Mouse (Mus musculus): ENCODE data around the gene Clec12b.

The Clec12b gene

DNA sequence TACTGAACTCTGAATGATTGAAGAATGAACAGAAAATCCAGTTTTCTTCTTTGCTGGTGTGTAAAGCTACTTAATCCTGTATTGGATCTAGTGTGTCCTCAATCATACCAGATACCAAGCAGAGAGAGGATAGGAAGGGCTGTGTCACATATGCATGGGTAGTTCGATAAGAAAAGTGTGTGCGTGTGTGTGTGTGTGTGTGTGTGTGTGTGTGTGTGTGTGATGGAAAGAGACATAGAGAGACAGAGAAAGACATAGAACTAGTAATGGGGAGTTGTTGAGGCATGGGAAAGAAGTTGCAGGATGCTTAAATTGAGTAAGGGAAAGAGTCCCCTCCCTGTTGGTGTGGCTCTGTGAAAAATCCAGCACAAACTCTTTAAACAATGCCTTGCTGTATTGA, at the start of gene Clec12b:
Clec12b (minus strand) TSS at position 101 of the 400 bp plus-strand sequence.
- H3K27me3 ChIP-seq (ENCODE audit: control insufficient read depth, insufficient read depth, low read length, poor library complexity, severe bottlenecking): no peaks in the 10 kb centered on the region; the same call in 1 of the 2 replicates
- DNase-seq (ENCODE audit: low read depth, low spot score): no peak

DNA sequence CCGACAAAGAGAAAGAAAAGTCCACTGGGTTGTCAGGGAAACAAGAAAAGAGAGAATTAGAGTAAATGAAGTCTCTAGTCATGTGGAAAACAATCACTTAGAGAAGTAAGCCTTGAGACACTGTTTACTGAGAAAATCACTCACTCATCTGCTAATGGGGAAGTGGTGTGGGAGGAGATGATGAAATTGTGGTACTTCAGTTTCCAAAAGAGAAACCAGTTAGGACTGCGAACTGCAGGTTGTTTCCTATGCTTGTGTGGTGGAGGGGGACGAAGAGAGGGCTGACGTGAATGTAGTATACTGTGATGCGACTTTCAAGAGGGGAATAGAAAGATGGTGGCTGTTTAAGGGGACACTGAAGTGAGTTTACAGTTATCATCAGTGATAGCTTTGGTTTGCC, 48.6 kb upstream of the Clec12b start:
- H3K36me3 ChIP-seq (ENCODE audit: control insufficient read depth, insufficient read depth, low read length, poor library complexity, severe bottlenecking): no peaks in the 10 kb centered on the region
- no peaks in the 10 kb centered on the region for H3K27me3 ChIP-seq (ENCODE audit: control insufficient read depth, insufficient read depth, low read length, poor library complexity, severe bottlenecking)
- peak; percentile 86 for DNase-seq (ENCODE audit: low read depth, low spot score)

More for the DNA sequence above, at the start of gene Clec12b:
- H3K36me3 ChIP-seq (ENCODE audit: control insufficient read depth, insufficient read depth, low read length, poor library complexity, severe bottlenecking): no peaks in the 10 kb centered on the region

DNA sequence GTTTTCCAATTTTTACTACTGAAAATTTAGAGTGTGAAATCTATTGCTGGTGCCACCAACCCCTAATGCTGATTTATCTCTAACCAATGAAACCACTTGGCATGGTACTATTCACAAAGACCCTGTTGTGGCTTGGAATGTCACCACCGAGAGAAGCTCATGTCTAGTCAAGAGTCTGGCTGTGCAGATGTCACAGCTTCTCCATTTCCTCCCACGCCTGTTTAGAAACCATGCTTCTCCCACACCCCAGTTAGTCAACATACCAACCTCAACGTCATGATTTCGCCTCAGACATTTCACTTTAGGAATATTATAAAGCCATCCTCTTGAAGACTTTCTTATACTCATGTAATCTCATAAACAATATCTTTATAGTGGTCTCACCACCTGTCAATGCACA, 41.6 kb upstream of the Clec12b start:
- Histone ChIP-seq H3K27me3 (ENCODE audit: control insufficient read depth, insufficient read depth, low read length, poor library complexity, severe bottlenecking) (no peaks in the 10 kb centered on the region), H3K36me3 (ENCODE audit: control insufficient read depth, insufficient read depth, low read length, poor library complexity, severe bottlenecking) (no peaks in the 10 kb centered on the region)
- no peak for DNase-seq (ENCODE audit: low read depth, low spot score)

GRCm38 (mm10) chr6:129425812-129426211, 40.1 kb upstream of the Clec12b start:
- no peak for DNase-seq (ENCODE audit: low read depth, low spot score)
- no peaks in the 10 kb centered on the region for H3K36me3 ChIP-seq (ENCODE audit: control insufficient read depth, insufficient read depth, low read length, poor library complexity, severe bottlenecking)
- H3K27me3 ChIP-seq (ENCODE audit: control insufficient read depth, insufficient read depth, low read length, poor library complexity, severe bottlenecking): no peaks in the 10 kb centered on the region

DNA sequence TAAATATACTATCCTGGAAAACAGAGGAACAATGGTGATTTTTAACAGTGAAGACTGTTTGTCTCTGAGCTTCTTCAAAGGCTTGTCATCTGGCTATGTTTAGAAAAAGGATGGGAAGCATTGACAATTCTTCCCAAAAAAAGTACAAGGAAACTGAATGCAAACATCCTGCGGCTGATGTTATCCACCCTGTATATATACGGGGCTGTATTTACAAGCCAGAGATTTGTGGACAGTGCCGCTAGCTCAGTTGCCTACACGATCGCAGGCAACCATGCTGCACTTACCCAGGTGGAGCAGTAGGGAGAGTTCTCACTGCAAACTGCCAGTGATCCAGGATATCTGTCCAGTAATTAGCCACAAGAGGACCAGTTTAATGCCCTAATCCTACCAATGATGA, 39.5 kb upstream of the Clec12b start:
- Histone ChIP-seq H3K36me3 (ENCODE audit: control insufficient read depth, insufficient read depth, low read length, poor library complexity, severe bottlenecking) (no peaks in the 10 kb centered on the region), H3K27me3 (ENCODE audit: control insufficient read depth, insufficient read depth, low read length, poor library complexity, severe bottlenecking) (no peaks in the 10 kb centered on the region)
- DNase-seq (ENCODE audit: low read depth, low spot score): no peak

GRCm38 (mm10) chr6:129423734-129424072, 38.0 kb upstream of the Clec12b start:
- no peaks in the 10 kb centered on the region for H3K27me3 ChIP-seq (ENCODE audit: control insufficient read depth, insufficient read depth, low read length, poor library complexity, severe bottlenecking)
- peak; percentile 70 for DNase-seq (ENCODE audit: low read depth, low spot score)
- no peaks in the 10 kb centered on the region for H3K36me3 ChIP-seq (ENCODE audit: control insufficient read depth, insufficient read depth, low read length, poor library complexity, severe bottlenecking)

- Histone ChIP-seq H3K36me3 (ENCODE audit: control insufficient read depth, insufficient read depth, low read length, poor library complexity, severe bottlenecking) (no peaks in the 10 kb centered on the region), H3K27me3 (ENCODE audit: control insufficient read depth, insufficient read depth, low read length, poor library complexity, severe bottlenecking) (no peaks in the 10 kb centered on the region)
- no peak for DNase-seq (ENCODE audit: low read depth, low spot score)
Measured at GRCm38 (mm10) chr6:129423040-129423733, 37.5 kb upstream of the Clec12b start.

DNA sequence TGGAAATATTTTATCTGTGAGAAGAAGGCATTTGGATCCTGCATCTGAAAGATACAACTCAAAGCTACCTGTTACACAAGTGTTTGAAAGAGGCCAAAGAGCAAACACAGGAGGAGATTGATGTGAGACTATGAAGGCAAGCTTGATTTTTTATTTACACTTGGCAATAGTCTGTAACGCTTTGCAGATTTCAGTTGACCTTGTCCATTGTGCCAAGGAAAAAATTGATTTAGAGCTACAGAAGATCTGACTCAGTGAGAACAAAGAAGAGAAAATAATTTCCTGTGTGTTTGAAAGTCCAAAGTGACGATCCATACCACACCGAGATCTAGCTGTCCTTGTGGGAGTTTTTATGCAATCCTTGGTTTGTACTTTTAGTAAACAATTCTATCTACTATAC, 36.6 kb upstream of the Clec12b start:
- no peak for DNase-seq (ENCODE audit: low read depth, low spot score)
- Histone ChIP-seq H3K27me3 (ENCODE audit: control insufficient read depth, insufficient read depth, low read length, poor library complexity, severe bottlenecking) (no peaks in the 10 kb centered on the region), H3K36me3 (ENCODE audit: control insufficient read depth, insufficient read depth, low read length, poor library complexity, severe bottlenecking) (no peaks in the 10 kb centered on the region)

GRCm38 (mm10) chr6:129414177-129414576, 28.5 kb upstream of the Clec12b start:
- H3K27me3 ChIP-seq (ENCODE audit: control insufficient read depth, insufficient read depth, low read length, poor library complexity, severe bottlenecking): no peaks in the 10 kb centered on the region
- no peak for DNase-seq (ENCODE audit: low read depth, low spot score)
- no peaks in the 10 kb centered on the region for H3K36me3 ChIP-seq (ENCODE audit: control insufficient read depth, insufficient read depth, low read length, poor library complexity, severe bottlenecking)

DNA sequence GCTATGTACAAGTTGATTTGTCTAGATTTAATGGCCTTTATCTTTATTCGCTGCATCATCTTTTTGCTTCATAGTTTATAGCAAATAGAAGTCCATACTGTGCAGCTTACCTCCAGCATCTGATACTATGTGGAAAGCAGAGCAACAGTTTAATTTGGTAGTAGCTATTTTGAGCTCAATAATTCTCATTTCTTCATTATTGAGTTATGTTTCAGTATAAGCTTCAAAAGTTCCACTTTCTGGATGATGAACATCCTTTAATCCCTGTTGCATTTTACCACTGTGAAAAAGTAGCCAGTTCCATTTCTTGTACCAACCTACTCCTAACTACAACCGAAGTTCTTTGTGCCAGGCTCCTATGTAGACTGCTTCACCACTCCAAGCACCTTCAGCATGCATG, 22.9 kb upstream of the Clec12b start, which contains the start of gene Clec9a:
Clec9a (plus strand) TSS at position 301 of the 400 bp plus-strand sequence.
- Histone ChIP-seq H3K36me3 (ENCODE audit: control insufficient read depth, insufficient read depth, low read length, poor library complexity, severe bottlenecking) (no peaks in the 10 kb centered on the region), H3K27me3 (ENCODE audit: control insufficient read depth, insufficient read depth, low read length, poor library complexity, severe bottlenecking) (no peaks in the 10 kb centered on the region)
- DNase-seq (ENCODE audit: low read depth, low spot score): no peak

DNA sequence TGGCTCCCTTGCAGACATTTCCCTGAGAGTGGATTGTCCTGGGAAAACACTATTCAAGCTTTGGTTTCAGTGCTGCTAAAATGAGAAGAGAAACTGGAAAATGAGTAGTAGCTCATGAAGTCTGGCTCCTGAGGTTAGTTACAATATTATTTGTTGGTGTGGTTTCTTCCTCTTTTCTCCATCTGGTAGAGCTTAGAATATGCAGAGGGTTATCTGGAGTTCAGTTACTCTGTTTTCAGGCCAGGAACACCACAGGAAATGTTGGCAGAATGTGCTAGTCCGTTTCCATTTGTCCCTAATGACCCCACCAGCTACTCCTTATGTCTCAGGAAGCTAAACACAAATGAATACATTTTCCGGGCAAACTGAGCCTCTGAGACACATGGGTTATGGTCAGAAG, 21.6 kb upstream of the Clec12b start:
- Histone ChIP-seq H3K36me3 (ENCODE audit: control insufficient read depth, insufficient read depth, low read length, poor library complexity, severe bottlenecking) (no peaks in the 10 kb centered on the region), H3K27me3 (ENCODE audit: control insufficient read depth, insufficient read depth, low read length, poor library complexity, severe bottlenecking) (no peaks in the 10 kb centered on the region)
- DNase-seq (ENCODE audit: low read depth, low spot score): peak; percentile 41

DNA sequence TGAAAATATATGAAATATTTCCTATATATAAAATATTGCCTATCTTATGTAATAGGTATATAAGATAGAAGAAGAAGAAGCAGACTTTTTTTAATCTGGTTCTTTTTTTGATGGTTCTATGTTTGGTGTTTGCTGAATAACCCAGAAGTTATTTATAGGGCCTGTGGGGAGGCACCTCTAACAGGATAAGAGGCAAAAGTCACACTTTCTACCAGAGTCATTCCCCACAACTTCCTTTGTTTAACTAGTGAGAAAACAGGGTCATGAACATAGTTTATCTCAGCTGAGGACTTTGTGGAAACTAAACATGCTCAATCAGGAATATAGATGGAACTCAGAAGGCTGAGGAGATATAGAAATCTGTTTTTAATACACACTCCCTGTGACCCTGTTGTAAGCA, 20.3 kb upstream of the Clec12b start:
- H3K27me3 ChIP-seq (ENCODE audit: control insufficient read depth, insufficient read depth, low read length, poor library complexity, severe bottlenecking): no peaks in the 10 kb centered on the region
- no peaks in the 10 kb centered on the region for H3K36me3 ChIP-seq (ENCODE audit: control insufficient read depth, insufficient read depth, low read length, poor library complexity, severe bottlenecking)
- no peak for DNase-seq (ENCODE audit: low read depth, low spot score)

GRCm38 (mm10) chr6:129403391-129403790, 17.7 kb upstream of the Clec12b start:
- H3K36me3 ChIP-seq (ENCODE audit: control insufficient read depth, insufficient read depth, low read length, poor library complexity, severe bottlenecking): no peaks in the 10 kb centered on the region
- DNase-seq (ENCODE audit: low read depth, low spot score): no peak
- H3K27me3 ChIP-seq (ENCODE audit: control insufficient read depth, insufficient read depth, low read length, poor library complexity, severe bottlenecking): no peaks in the 10 kb centered on the region

DNA sequence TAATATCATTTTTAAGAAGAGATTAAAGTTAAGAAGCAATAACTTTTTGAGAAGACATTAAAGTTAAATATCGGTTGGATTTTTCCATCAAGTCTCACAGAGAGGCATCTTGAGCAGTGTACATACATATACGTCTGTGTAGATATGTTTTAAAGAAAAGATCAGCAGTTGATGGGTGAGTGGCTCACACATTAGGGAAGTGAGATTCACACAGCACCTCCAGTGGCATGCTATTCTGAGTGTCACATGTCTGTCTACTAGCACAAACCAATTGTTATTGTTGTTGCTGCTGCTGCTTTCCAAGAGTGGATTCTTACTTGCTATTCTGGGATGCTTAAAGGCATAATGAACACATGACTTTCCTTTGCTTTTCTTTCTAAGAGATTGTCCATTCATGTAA, 16.7 kb upstream of the Clec12b start:
- DNase-seq (ENCODE audit: low read depth, low spot score): peak; percentile 50
- Histone ChIP-seq H3K36me3 (ENCODE audit: control insufficient read depth, insufficient read depth, low read length, poor library complexity, severe bottlenecking) (no peaks in the 10 kb centered on the region), H3K27me3 (ENCODE audit: control insufficient read depth, insufficient read depth, low read length, poor library complexity, severe bottlenecking) (no peaks in the 10 kb centered on the region)

- Histone ChIP-seq H3K36me3 (ENCODE audit: control insufficient read depth, insufficient read depth, low read length, poor library complexity, severe bottlenecking) (no peaks in the 10 kb centered on the region), H3K27me3 (ENCODE audit: control insufficient read depth, insufficient read depth, low read length, poor library complexity, severe bottlenecking) (no peaks in the 10 kb centered on the region)
- DNase-seq (ENCODE audit: low read depth, low spot score): no peak
Measured at GRCm38 (mm10) chr6:129399945-129400344, 14.3 kb upstream of the Clec12b start.

- DNase-seq (ENCODE audit: low read depth, low spot score): no peak
- H3K27me3 ChIP-seq (ENCODE audit: control insufficient read depth, insufficient read depth, low read length, poor library complexity, severe bottlenecking): no peaks in the 10 kb centered on the region
- H3K36me3 ChIP-seq (ENCODE audit: control insufficient read depth, insufficient read depth, low read length, poor library complexity, severe bottlenecking): no peaks in the 10 kb centered on the region
Measured at GRCm38 (mm10) chr6:129396997-129397396, 11.3 kb upstream of the Clec12b start, which contains the start of gene Clec1b. Gene Clec1b (plus strand): TSS chr6:129397297.

Data from splenic B cell, adult 2 months (primary cell).